Comparison of ENCODE assay signal across 9 mouse cellular contexts in genomic region chr9:119340212-119340580, GRCm38 (mm10). TPM values are rescaled to one million over a fixed set of nuclear protein-coding genes. Genes with fewer than 3 reads are reported as not detected.
DNase-seq lines count a peak whose midpoint lies in the region; ATAC-seq and TF ChIP-seq lines count a peak whose summit lies in the region.
"Had no signal": no experiment of that assay in that cellular context is flagged by ENCODE, and none has a peak within 500 bp of the region (broad histone marks: within the 10 kb centered on the region; RNA-seq: fewer than 3 reads in every experiment).

No protein-coding gene starts in this region.

- H3K9ac ChIP-seq in lung, embryonic 16.5 days (ENCODE audit: low read length), result peak overlapping the region; percentile 91
- H3K9ac ChIP-seq in limb, embryonic 15.5 days, result 0 out of 2 replicates have a peak overlapping the region, but pooled peaks have one; percentile 50

- no peaks in the 10 kb centered on the region for H3K9me3 ChIP-seq in lung, embryonic 16.5 days (ENCODE audit: control insufficient read depth, low read length)
- H3K9me3 ChIP-seq in erythroblast, embryonic 14.5 days (ENCODE audit: control insufficient read depth, low read length), result no peaks in the 10 kb centered on the region
- H3K9me3 ChIP-seq in limb, embryonic 15.5 days, result no peaks in the 10 kb centered on the region

- peak overlapping the region; percentile 96 for H3K4me2 ChIP-seq in lung, embryonic 16.5 days (ENCODE audit: low read depth, low read length)
- peak overlapping the region; percentile 74 for H3K4me2 ChIP-seq in limb, embryonic 15.5 days

- TF ChIP-seq POLR2A in small intestine, adult 2 months (IDR thresholded peaks at IDR 0.05; ENCODE audit: low read depth, low read length), result no peak

- no peak for DNase-seq in lung, adult 18-20 months
- DNase-seq in cerebellum, adult 8-10 months, result no peak
- no peak for DNase-seq in embryo, embryonic 10.5 days (ENCODE audit: low spot score)

- peaks cover 16% of the 10 kb centered on the region for H3K36me3 ChIP-seq in lung, embryonic 16.5 days (ENCODE audit: control insufficient read depth, insufficient read depth, low read length)
- peaks cover 40% of the 10 kb centered on the region for H3K36me3 ChIP-seq in erythroblast, embryonic 14.5 days (ENCODE audit: control insufficient read depth)
- peaks cover 35% of the 10 kb centered on the region for H3K36me3 ChIP-seq in limb, embryonic 15.5 days
- peaks cover 40% of the 10 kb centered on the region for H3K36me3 ChIP-seq in small intestine, adult 2 months (ENCODE audit: control insufficient read depth, insufficient read depth, low read length)

- no peak for ATAC-seq in lung, embryonic 16.5 days (ENCODE audit: low read depth)
- ATAC-seq in limb, embryonic 15.5 days (ENCODE audit: insufficient number of reproducible peaks, low FRiP score, low TSS enrichment, low read depth), result no peak
- no peak for ATAC-seq in monocyte, adult 5-6 weeks (replicated peaks; ENCODE audit: insufficient number of reproducible peaks, low FRiP score, low TSS enrichment, poor library complexity, severe bottlenecking)

- peak overlapping the region; percentile 86 for H3K4me3 ChIP-seq in lung, embryonic 16.5 days (ENCODE audit: low read length)
- peak overlapping the region; percentile 77 for H3K4me3 ChIP-seq in erythroblast, embryonic 14.5 days (replicated peaks)
- H3K4me3 ChIP-seq in limb, embryonic 15.5 days, result peak overlapping the region; percentile 77
- H3K4me3 ChIP-seq in small intestine, adult 2 months (ENCODE audit: low read depth, low read length), result peak overlapping the region; percentile 82

- 2% methylated on average over 8 of the region's 8 CpGs for WGBS in lung, embryonic 16.5 days
- 3% methylated on average over 8 of the region's 8 CpGs for WGBS in limb, embryonic 15.5 days
- 2% methylated on average over 8 of the region's 8 CpGs for WGBS in small intestine, adult 2 months

- peaks cover 18% of the 10 kb centered on the region for H3K4me1 ChIP-seq in lung, embryonic 16.5 days (replicated peaks; ENCODE audit: control insufficient read depth, insufficient read depth, low read length)
- peaks cover 36% of the 10 kb centered on the region for H3K4me1 ChIP-seq in erythroblast, embryonic 14.5 days (ENCODE audit: control insufficient read depth)
- H3K4me1 ChIP-seq in limb, embryonic 15.5 days, result peaks cover 32% of the 10 kb centered on the region
- peaks cover 16% of the 10 kb centered on the region for H3K4me1 ChIP-seq in small intestine, adult 2 months (ENCODE audit: control insufficient read depth, insufficient read depth, insufficient read length, low read length)

- no peak for TF ChIP-seq CTCF in small intestine, adult 2 months (IDR thresholded peaks at IDR 0.05; ENCODE audit: extremely low read depth, insufficient read length, insufficient replicate concordance, low read depth, low read length)

- no peaks in the 10 kb centered on the region for H3K27me3 ChIP-seq in lung, embryonic 16.5 days (ENCODE audit: control insufficient read depth, insufficient read depth, low read depth, low read length)
- H3K27me3 ChIP-seq in erythroblast, embryonic 14.5 days (ENCODE audit: control insufficient read depth), result no peaks in the 10 kb centered on the region
- no peaks in the 10 kb centered on the region for H3K27me3 ChIP-seq in limb, embryonic 15.5 days
- no peaks in the 10 kb centered on the region for H3K27me3 ChIP-seq in small intestine, adult 2 months (ENCODE audit: control insufficient read depth, insufficient read depth, low read length)

- peak overlapping the region; percentile 96 for H3K27ac ChIP-seq in lung, embryonic 16.5 days (ENCODE audit: low read length)
- peak overlapping the region; percentile 94 for H3K27ac ChIP-seq in limb, embryonic 15.5 days
- peak overlapping the region; percentile 95 for H3K27ac ChIP-seq in small intestine, adult 2 months (ENCODE audit: insufficient read depth, low read depth, low read length)

RNA-seq across cellular contexts. Expression of gene Acaa1a, which starts 0.7 kb away (rescaled TPM):
- 111 and 123 TPM in 2 replicates for polyA plus RNA-seq in lung, embryonic 16.5 days (2015; fragmentation: Nextera tagmentation; extraction: Ambion mirVana)
- polyA plus RNA-seq in erythroblast, embryonic 14.5 days (2012), result 0.79 and 1.7 TPM in 2 replicates
- polyA plus RNA-seq in limb, embryonic 15.5 days (2015; fragmentation: Nextera tagmentation; extraction: Ambion mirVana), result 112 and 121 TPM in 2 replicates
- 389 and 776 TPM in 2 replicates for polyA plus RNA-seq in small intestine, adult 2 months (2012; rRNA removed)
- 31.0 to 54.9 TPM (median 52.6 TPM) in 3 replicates for total RNA-seq in monocyte, adult 5-6 weeks (2017)

RNA-seq across cellular contexts. Expression of gene Myd88, which starts 1.0 kb away (rescaled TPM):
- polyA plus RNA-seq in lung, embryonic 16.5 days (2015; fragmentation: Nextera tagmentation; extraction: Ambion mirVana), result 36.5 and 36.9 TPM in 2 replicates
- polyA plus RNA-seq in erythroblast, embryonic 14.5 days (2012), result 0.63 and 1.7 TPM in 2 replicates
- polyA plus RNA-seq in limb, embryonic 15.5 days (2015; fragmentation: Nextera tagmentation; extraction: Ambion mirVana), result 32.7 and 38.2 TPM in 2 replicates
- polyA plus RNA-seq in small intestine, adult 2 months (2012; rRNA removed), result 14.4 and 25.2 TPM in 2 replicates
- total RNA-seq in monocyte, adult 5-6 weeks (2017), result 71.0 to 79.2 TPM (median 75.9 TPM) in 3 replicates

RNA-seq across cellular contexts. Expression of gene Xylb, which starts 17.0 kb away (rescaled TPM):
- 5.1 and 5.2 TPM in 2 replicates for polyA plus RNA-seq in lung, embryonic 16.5 days (2015; fragmentation: Nextera tagmentation; extraction: Ambion mirVana)
- polyA plus RNA-seq in erythroblast, embryonic 14.5 days (2012), result 0.01 and 0.17 TPM in 2 replicates
- 4.2 and 5.8 TPM in 2 replicates for polyA plus RNA-seq in limb, embryonic 15.5 days (2015; fragmentation: Nextera tagmentation; extraction: Ambion mirVana)
- 8.0 and 8.9 TPM in 2 replicates for polyA plus RNA-seq in small intestine, adult 2 months (2012; rRNA removed)
- total RNA-seq in monocyte, adult 5-6 weeks (2017), result 0.39 TPM in 1 of 3 replicates, not detected in the others

RNA-seq across cellular contexts. Expression of gene Oxsr1, which starts 18.0 kb away (rescaled TPM):
- polyA plus RNA-seq in lung, embryonic 16.5 days (2015; fragmentation: Nextera tagmentation; extraction: Ambion mirVana), result 9.3 and 9.8 TPM in 2 replicates
- 0.87 and 0.88 TPM in 2 replicates for polyA plus RNA-seq in erythroblast, embryonic 14.5 days (2012)
- 9.4 and 11.5 TPM in 2 replicates for polyA plus RNA-seq in limb, embryonic 15.5 days (2015; fragmentation: Nextera tagmentation; extraction: Ambion mirVana)
- polyA plus RNA-seq in small intestine, adult 2 months (2012; rRNA removed), result 5.6 and 11.5 TPM in 2 replicates
- 42.8 to 50.1 TPM (median 45.9 TPM) in 3 replicates for total RNA-seq in monocyte, adult 5-6 weeks (2017)

RNA-seq across cellular contexts. Expression of gene Slc22a14, which starts 25.2 kb away (rescaled TPM):
- polyA plus RNA-seq in lung, embryonic 16.5 days (2015; fragmentation: Nextera tagmentation; extraction: Ambion mirVana), result 0.06 and 0.13 TPM in 2 replicates
- polyA plus RNA-seq in erythroblast, embryonic 14.5 days (2012), result not detected in 2 replicates
- 0.24 TPM in 1 of 2 replicates, not detected in the other for polyA plus RNA-seq in limb, embryonic 15.5 days (2015; fragmentation: Nextera tagmentation; extraction: Ambion mirVana)
- not detected in 2 replicates for polyA plus RNA-seq in small intestine, adult 2 months (2012; rRNA removed)
- 0.21 to 0.48 TPM in 2 of 3 replicates, not detected in the other for total RNA-seq in monocyte, adult 5-6 weeks (2017)
- total RNA-seq: adrenal gland, adult 8-10 months had no signal

Comparison
In these comparisons a context has a peak if more than half of its experiments do, and no peak if none do; other contexts are left out.
1. RNA of gene Acaa1a, which starts 0.7 kb away (polyA plus RNA-seq): 389 to 776 TPM in small intestine, adult 2 months, 112 to 121 TPM in limb, embryonic 15.5 days and 111 to 123 TPM in lung, embryonic 16.5 days; 0.79 to 1.7 TPM in erythroblast, embryonic 14.5 days; every median in the first group is over 10 times any median in the second.
2. Peak in every context shown above with its lines, with median percentiles within 50 percentile points of each other: H3K27ac ChIP-seq and H3K4me3 ChIP-seq.